Mouse (Mus musculus) embryonic stem cell, embryonic (primary cell): ENCODE measurements around the gene Socs7.

Experiments
- CTCF ChIA-PET, 4 experiments: fragments of 300-600 bp in 2 of 4; fragments of 350-600 bp in 2 of 4; sonication (Branson Sonifier 250); formaldehyde crosslinking; loops; one replicate each; lab custom pipeline; 2022; ENCODE audit warnings: inconsistent platforms in 2 of 4; lab: Charles Lee
- POLR2A ChIA-PET, 4 experiments: fragments of 300-600 bp in 2 of 4; fragments of 350-600 bp in 2 of 4; sonication (Branson Sonifier 250); formaldehyde crosslinking; loops; one replicate each; lab custom pipeline; 2022; ENCODE audit warnings: antibody characterized with exemption in 4 of 4, inconsistent platforms in 1 of 4; lab: Charles Lee

Gene Socs7

DNA sequence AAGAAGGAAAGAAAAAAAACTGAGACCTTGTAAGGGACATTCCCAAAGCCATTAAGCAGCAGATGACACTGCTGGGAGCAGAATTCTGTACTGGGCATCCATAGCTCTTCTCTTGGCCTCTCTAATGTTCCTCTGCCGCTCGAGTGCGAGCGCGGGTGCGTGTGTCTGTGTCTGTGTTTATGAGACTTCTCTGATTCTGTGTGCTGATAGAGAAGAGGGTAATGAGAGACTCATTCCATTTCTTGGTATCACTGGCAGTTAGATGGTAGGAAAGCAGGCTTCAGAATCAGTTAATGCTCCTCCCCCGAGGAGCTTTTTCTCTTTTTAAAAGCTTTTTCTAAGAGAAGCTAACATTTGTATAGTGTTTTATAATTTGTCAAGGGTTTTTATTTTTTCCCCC is 7.1 kb upstream of the Socs7 start:
- POLR2A ChIA-PET: interaction anchor here in 3 of 4 experiments (0.5 to 1.6 kb wide), 9 partner anchors 11 to 114 kb away, joined by 3 to 4 read pairs (median 3); no protein-coding TSS in a partner anchor

DNA sequence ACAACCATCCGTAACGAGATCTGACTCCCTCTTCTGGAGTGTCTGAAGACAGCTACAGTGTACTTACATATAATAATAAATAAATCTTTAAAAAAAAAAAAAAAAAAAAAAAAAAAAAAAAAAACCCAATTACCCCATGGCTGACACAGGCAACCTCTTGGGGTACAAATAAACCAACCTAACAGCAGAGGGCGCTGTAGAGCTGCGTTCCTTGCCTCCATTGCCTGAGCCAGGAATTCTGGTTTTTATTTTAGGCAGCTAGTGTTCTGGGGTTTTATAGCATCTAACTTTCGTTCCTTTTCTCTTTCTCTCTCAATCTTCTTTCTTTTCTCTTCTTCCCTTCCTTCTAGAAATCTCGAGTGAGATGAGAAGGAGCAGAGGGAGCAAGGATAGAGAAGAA is 4.7 kb upstream of the Socs7 start:
- CTCF ChIA-PET: interaction anchor here (0.5 to 2.8 kb wide), 31 partner anchors 10 to 1000 kb away, joined by 3 to 28 read pairs (median 3); no protein-coding TSS in a partner anchor

More for the DNA sequence above, 7.1 kb upstream of the Socs7 start:
- CTCF ChIA-PET: interaction anchor here (0.6 to 1.3 kb wide), 9 partner anchors 9 to 458 kb away, joined by 3 to 4 read pairs (median 3); no protein-coding TSS in a partner anchor

DNA sequence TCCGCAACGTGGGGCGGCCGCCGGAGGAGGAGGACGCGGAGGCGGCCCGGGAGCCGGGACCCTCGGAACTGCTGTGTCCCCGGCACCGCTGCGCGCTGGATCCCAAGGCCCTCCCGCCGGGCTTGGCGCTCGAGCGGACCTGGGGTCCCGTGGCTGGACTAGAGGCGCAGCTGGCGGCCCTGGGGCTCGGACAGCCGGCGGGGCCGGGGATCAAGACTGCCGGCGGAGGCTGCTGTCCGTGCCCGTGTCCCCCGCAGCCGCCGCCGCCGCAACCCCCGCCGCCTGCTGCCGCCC is 245 bp downstream of the Socs7 start:
- CTCF ChIA-PET: interaction anchor here in 3 of 4 experiments (0.7 to 1.8 kb wide), 11 partner anchors 15 to 127 kb away, joined by 3 to 6 read pairs (median 4); no protein-coding TSS in a partner anchor
- POLR2A ChIA-PET: interaction anchor here (0.6 to 2.9 kb wide), 31 partner anchors 9 to 240 kb away, joined by 3 to 13 read pairs (median 4); partner anchors contain the start of genes Arhgap23 (in 2 of the 4) and Mrpl45 (in 1 of the 4)

More for the DNA sequence above, 4.7 kb upstream of the Socs7 start:
- POLR2A ChIA-PET: interaction anchor here in 3 of 4 experiments (0.7 to 1.8 kb wide), 9 partner anchors 9 to 307 kb away, joined by 3 to 4 read pairs (median 3); no protein-coding TSS in a partner anchor

DNA sequence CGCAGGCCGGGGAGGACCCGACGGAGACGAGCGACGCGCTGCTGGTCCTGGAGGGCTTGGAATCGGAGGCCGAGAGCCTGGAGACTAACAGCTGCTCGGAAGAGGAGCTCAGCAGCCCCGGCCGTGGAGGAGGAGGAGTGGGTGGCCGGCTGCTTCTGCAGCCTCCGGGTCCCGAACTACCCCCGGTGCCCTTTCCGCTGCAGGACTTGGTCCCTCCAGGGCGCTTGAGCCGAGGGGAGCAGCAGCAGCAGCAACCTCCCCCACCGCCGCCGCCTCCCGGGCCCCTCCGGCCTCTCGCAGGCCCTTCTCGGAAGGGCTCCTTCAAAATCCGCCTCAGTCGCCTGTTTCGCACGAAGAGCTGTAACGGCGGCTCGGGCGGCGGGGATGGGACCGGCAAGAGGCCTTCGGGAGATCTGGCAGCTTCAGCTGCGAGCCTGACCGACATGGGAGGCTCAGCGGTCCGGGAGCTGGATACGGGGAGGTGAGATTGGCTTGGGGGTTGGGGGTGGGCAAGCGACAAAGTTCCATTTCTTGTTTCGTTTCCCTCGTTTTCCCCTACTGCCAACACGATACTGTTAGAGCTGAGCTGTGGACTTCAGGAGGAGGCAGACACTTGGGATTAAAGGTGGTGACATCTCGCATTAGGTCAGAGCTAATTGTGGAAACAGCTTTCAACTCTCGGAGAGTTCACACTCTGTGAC is 742 bp downstream of the Socs7 start:
- ChIA-PET POLR2A (interaction anchor here (0.6 to 2.9 kb wide), 44 partner anchors 9 to 1474 kb away, joined by 3 to 13 read pairs (median 4); partner anchors contain the start of genes Mrpl45 (in 2 of the 4) and Arhgap23 (in 1 of the 4)), CTCF (interaction anchor here (0.5 to 1.8 kb wide), 18 partner anchors 14 to 349 kb away, joined by 3 to 5 read pairs (median 3); partner anchors contain the start of gene Lrrc46 (in 1 of the 4))

DNA sequence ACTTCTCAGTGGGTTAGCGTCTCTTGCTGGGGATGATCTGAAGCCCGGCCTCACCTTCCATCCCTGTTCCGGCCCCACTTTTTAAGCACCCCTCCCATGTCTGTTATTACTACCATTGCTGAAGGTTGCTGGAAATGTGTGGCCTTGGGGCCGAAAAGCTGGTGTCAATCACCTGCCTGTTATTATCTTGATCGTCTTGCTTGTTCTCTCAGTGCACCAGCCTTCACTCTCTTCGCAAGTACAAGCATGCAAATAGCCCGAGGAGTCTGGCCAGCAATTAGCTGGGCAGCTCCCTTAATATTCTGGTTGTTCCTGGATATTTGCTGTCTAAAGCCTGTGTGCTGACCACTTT is 1.3 kb downstream of the Socs7 start:
- ChIA-PET POLR2A (interaction anchor here (0.6 to 2.9 kb wide), 34 partner anchors 8 to 1474 kb away, joined by 3 to 13 read pairs (median 4); partner anchors contain the start of genes Mrpl45 (in 2 of the 4) and Arhgap23 (in 1 of the 4)), CTCF (interaction anchor here (0.5 to 1.8 kb wide), 17 partner anchors 14 to 444 kb away, joined by 3 to 6 read pairs (median 3); partner anchors contain the start of gene Lrrc46 (in 1 of the 4))

DNA sequence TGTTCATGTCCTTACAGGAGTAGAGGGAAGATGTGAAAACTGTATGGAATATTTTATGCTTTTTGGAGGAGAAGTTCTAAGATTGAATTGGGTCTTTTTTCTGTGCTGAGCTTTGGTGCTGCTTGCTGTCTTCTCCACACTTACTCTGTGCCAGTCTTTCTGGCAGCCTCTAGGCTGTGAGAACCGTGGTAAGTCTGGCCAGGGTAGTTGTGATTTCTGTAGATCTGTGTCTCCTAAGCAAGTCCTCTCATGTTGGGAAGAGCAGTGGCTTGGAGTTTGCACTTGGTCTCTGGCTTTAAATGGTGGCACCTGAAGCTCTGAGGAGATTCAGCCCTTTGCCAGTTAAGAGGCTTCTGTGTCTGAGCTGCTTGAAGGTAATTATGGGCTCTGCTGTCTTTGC is 3.2 kb downstream of the Socs7 start:
- ChIA-PET CTCF (interaction anchor here in 2 of 4 experiments (0.5 to 1.2 kb wide), 2 partner anchors 267 to 581 kb away, joined by 3 to 6 read pairs; no protein-coding TSS in a partner anchor), POLR2A (interaction anchor here in 3 of 4 experiments (0.6 to 1.5 kb wide), 7 partner anchors 15 to 204 kb away, joined by 3 to 9 read pairs (median 3); no protein-coding TSS in a partner anchor)

DNA sequence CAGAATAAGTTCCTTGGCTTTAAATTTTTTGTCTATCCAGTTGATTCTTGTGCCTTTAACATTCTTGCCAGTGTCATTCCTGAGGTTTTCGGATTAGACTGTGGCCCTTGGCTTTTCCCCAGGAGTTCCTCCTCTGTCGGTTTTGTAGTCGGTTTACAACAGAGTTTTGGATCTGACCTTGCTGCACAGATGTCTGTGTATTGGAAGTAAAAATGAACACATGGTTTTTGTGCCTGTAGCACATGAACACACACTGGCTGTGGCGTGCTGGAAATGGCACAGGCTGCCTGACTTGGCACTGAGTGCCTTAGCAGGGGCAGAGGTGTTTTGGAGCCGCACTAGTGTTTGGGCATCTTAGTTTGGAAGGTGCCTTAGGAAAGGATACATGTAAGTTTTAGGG is 6.2 kb downstream of the Socs7 start:
- POLR2A ChIA-PET: interaction anchor here in 1 of 4 experiments (0.7 to 1.3 kb wide), 2 partner anchors 14 to 27 kb away, joined by 3 read pairs; no protein-coding TSS in a partner anchor
- CTCF ChIA-PET: interaction anchor here in 2 of 4 experiments (0.6 kb wide), 2 partner anchors 9 to 372 kb away, joined by 4 to 5 read pairs; no protein-coding TSS in a partner anchor

DNA sequence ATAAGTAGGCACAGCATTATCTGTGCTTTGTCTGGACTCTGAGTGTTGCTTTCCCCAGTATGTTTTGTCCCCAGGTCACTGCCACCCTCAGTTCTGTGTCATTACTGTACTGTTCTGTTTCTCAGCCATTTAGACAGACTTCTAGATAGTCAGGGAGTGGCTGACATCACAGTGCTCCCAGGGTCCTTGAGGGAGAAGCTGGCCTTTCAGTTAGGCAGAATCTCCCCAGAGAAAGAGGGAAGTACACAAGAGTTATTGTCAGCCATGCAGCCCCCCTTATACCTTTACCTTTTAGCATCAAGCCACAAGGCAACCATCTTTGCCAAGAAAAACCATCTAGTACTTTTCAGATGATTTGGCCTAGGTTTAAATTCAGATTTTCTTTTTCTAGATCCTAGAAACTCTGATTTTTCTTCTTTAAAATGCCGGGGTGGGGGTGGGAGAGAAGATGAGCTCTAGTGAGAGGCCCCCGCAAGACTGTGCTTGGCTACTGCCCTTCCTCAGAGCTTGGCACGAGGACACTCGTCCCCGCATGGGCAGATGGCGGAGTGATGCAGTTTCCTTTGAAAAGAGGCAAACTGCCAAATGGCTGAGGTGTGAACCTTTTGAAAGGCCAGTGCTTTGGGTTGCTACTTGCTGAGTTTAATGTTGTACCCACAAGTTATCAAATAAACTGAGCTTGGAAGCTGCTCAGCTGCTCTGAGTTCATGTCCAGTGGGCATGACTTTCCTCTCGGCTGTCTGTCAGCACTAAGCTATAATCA is 8.2 kb downstream of the Socs7 start:
- ChIA-PET CTCF (interaction anchor here in 3 of 4 experiments (0.5 to 2.2 kb wide), 10 partner anchors 13 to 409 kb away, joined by 3 to 11 read pairs (median 4); no protein-coding TSS in a partner anchor), POLR2A (interaction anchor here in 3 of 4 experiments (0.6 to 2.2 kb wide), 15 partner anchors 9 to 442 kb away, joined by 3 to 9 read pairs (median 3); partner anchors contain the start of genes Arhgap23 (in 1 of the 3) and Socs7 (in 1 of the 3))

DNA sequence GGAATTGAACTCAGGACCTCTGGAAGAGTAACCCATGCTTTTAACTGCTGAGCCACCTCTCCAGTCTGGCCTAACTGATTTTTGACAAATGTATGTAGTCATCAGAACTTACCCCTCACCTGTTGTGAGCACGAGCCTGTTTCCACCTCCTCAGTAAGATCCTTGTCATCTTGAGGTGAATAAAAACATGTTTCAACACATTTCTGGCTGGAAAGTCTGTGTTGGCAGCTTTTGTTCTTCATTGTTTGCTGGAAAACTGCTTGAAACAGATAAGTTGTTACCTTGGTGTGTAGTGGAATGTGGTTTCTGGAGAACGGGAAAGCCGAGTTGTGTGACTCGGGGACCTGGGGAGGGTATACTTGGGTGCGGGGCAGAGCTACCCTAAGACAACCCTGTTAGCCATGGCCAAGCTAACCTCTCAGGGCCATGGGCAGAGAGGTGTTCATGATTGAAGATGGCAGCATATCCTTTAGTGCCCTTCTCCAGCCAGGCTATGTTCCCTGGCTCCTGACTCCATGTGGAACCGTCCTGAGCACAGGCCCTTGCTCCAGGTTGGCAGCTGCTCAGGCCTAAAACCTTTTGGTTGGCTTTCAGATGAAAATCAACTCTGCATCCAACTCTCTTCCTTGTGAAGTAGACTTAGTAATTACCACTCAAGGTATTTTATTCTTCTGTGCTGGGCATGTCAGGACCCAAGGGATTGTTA is 10.0 kb downstream of the Socs7 start:
- ChIA-PET POLR2A (interaction anchor here in 2 of 4 experiments (0.8 to 3.5 kb wide), 10 partner anchors 9 to 89 kb away, joined by 3 to 13 read pairs (median 4); partner anchors contain the start of gene Socs7 (in 2 of the 2)), CTCF (interaction anchor here in 3 of 4 experiments (0.6 to 2.2 kb wide), 4 partner anchors 36 to 135 kb away, joined by 3 to 20 read pairs (median 9); no protein-coding TSS in a partner anchor)

DNA sequence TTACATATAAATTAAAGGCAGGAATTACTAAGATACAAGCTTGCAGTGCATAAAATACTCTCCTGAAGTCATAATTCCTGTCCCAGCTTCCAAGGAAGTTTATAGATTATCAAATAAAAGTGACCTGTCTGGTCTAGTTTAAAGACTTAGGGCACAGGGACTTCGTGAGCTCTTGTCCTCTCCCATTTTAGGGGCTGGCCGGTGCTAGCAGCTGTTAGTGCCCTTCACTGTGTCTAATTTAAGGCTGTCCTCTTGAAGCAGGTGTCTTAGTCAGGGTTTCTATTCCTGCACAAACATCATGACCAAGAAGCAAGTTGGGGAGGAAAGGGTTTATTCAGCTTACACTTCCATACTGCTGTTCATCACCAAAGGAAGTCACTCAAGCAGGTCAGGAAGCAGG is 11.1 kb downstream of the Socs7 start:
- POLR2A ChIA-PET: interaction anchor here in 2 of 4 experiments (1.1 to 3.5 kb wide), 5 partner anchors 10 to 20 kb away, joined by 3 to 13 read pairs (median 5); partner anchors contain the start of gene Socs7 (in 1 of the 2)
- CTCF ChIA-PET: interaction anchor here in 2 of 4 experiments (0.5 to 1.2 kb wide), 3 partner anchors 35 to 1081 kb away, joined by 3 to 4 read pairs (median 3); no protein-coding TSS in a partner anchor

DNA sequence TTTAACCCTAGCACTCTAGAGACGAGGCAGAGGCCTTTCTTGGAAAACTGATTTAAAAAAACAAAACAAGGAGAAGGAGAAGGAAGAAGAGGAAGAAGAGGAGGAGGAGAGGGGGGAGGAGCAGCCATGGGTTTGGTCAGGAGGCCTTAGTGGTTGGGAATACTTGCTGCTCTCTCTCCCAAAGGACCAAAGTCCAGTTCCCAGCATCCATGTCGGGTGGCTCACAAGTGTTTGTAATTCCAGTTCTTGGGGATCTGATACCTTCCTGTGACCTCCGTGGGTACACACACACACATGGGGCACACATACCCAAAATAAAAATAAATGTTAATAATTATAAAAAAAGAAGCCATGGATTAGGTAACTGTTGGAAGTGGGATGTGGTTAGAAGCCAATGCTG is 17.7 kb downstream of the Socs7 start:
- ChIA-PET CTCF (no interaction called here), POLR2A (no interaction called here)

DNA sequence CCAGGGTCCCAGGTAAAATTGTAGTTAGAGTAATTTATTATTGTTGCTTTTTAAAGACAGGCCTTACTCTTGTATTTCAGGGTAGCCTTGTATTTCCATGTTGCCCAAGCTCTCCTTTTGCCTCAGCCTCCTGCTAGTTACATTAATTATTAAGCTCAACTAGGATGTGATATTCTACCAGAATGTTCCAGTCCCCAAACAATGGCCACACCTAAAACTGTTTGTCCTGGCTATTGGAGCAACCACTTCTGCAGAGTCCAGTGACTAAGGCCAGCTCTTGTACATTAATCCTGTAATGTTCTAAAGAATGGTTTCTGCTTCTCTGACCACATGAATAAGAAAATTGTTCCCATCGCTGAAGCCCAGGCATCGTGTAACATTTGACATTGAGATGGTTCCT is 20.7 kb downstream of the Socs7 start:
- POLR2A ChIA-PET: interaction anchor here in 1 of 4 experiments (0.6 kb wide), 1 partner anchor 316 kb away, joined by 4 read pairs; no protein-coding TSS in a partner anchor

DNA sequence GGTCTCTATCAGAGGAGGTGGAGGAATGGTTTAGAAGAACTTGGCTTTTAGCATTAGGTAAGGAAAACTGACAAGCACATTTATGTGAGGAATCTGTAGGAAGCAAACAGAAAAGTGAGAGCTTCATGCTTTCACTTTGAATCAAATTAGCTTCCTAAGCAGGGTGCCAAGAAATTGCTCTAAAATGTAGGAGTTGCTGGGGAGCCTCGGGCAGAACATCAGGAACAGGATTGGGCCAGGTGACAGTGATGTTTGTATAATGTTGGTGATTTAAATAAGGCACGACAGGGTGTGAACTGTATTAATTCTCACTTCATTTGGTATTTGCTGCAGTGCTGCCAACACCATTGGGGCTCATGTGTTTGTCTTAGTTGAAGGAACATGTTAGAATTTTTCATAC is 21.4 kb downstream of the Socs7 start:
- ChIA-PET POLR2A (interaction anchor here in 2 of 4 experiments (0.6 to 1.3 kb wide), 4 partner anchors 27 to 315 kb away, joined by 3 to 4 read pairs (median 3); no protein-coding TSS in a partner anchor), CTCF (interaction anchor here in 2 of 4 experiments (1.0 to 1.6 kb wide), 2 partner anchors 10 to 24 kb away, joined by 3 to 4 read pairs; no protein-coding TSS in a partner anchor)

More for the DNA sequence above, 20.7 kb downstream of the Socs7 start:
- CTCF ChIA-PET: interaction anchor here in 3 of 4 experiments (0.6 to 1.2 kb wide), 3 partner anchors 18 to 25 kb away, joined by 3 to 6 read pairs (median 3); no protein-coding TSS in a partner anchor

DNA sequence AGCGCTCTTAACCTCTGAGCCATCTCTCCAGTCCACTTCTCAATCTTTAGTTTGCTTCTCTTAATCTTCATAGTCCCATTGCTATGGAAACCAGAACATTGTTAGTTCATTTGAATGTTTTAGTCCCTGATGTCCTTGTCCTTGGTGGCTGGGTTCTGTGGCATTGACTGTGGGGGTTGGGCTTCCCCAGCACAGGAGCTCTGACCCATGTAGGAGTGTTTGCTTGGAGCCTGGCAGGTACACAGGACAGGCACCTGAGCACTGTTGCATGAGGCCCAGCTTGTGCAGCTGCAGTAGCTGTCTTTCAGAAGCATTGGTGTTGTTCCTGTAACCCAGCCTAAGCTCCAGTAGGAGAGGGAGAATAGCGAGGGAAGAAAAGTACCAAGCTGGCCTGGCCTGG is 25.5 kb downstream of the Socs7 start:
- POLR2A ChIA-PET: interaction anchor here in 2 of 4 experiments (1.0 to 2.2 kb wide), 7 partner anchors 11 to 77 kb away, joined by 3 to 7 read pairs (median 4); partner anchors contain the start of gene Arhgap23 (in 1 of the 2)

DNA sequence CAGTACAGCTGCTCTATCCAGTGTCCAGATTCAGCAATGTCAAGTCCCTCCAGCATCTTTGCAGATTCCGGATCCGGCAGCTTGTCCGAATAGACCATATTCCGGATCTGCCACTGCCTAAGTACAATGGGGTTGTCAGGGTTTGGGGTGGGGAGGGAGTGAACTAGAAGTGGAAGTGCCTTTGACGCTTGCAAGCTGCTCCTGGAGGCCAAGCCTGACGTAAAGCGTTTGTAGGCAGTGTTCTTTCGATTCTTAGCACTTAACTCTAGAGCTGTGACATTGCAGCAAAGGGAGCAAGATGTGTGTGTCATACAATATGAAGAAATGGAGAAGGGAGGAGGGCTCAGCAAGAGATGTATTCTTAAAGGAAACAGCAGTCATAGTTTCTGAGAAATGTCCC is 26.8 kb downstream of the Socs7 start:
- POLR2A ChIA-PET: interaction anchor here in 2 of 4 experiments (0.6 to 2.2 kb wide), 6 partner anchors 23 to 237 kb away, joined by 3 to 7 read pairs (median 4); no protein-coding TSS in a partner anchor
- CTCF ChIA-PET: no interaction called here

More for the DNA sequence above, 25.5 kb downstream of the Socs7 start:
- CTCF ChIA-PET: interaction anchor here in 2 of 4 experiments (0.8 to 1.0 kb wide), 3 partner anchors 20 to 44 kb away, joined by 3 to 6 read pairs (median 4); no protein-coding TSS in a partner anchor

DNA sequence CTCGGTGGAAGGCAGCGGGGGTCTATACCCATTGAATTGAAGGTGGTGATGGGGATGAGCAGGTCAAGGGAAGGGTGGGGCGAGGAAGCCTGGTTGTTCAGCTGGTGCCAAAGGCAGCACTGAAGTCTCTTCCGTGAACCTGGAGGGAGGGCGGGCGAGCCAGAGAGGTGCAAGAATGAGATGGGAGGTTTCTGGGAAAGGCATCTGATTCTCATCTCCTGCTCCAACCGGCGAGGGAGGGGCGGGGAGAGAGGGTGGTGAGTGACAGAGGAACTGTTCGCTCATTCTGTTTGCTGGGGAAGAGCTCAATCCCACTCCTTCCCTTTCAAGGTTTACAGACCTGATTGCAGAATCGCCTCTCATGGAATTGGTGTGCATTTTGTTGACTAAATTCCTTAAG is 31.3 kb downstream of the Socs7 start:
- POLR2A ChIA-PET: interaction anchor here in 3 of 4 experiments (0.5 to 2.1 kb wide), 36 partner anchors 8 to 571 kb away, joined by 3 to 14 read pairs (median 4); partner anchors contain the start of gene Arhgap23 (in 1 of the 3)
- CTCF ChIA-PET: interaction anchor here (0.6 to 1.8 kb wide), 22 partner anchors 9 to 321 kb away, joined by 3 to 6 read pairs (median 4); partner anchors contain the start of genes Arhgap23 (in 1 of the 4) and Socs7 (in 1 of the 4)
